Mouse (Mus musculus) spleen, adult 2 months (tissue): ENCODE measurements around the gene Spef2. TPM values are rescaled to one million over a fixed set of nuclear protein-coding genes. Genes with fewer than 3 reads are reported as not detected.

Experiments used
- DNase-seq, 2 experiments: peaks; one replicate each; pipeline versions ENCODE4 v3.0.0 to v3.0.0-alpha.2; 2012 to 2021; ENCODE audit warnings: low spot score in 2 of 2, low read depth in 1 of 2
- H3K27ac ChIP-seq: fragments of 200-500 bp; 2 replicates; pipeline ENCODE4 v1.5.1; 2012; ENCODE audit warnings: low read length, inconsistent platforms; ENCODE audit not compliant: insufficient read depth
- H3K27me3 ChIP-seq: fragments of 200-500 bp; 2 replicates; pipeline ENCODE4 v1.6.1; 2012; ENCODE audit warnings: mild to moderate bottlenecking, moderate library complexity, low read length, inconsistent platforms; ENCODE audit not compliant: control insufficient read depth, insufficient read depth
- H3K36me3 ChIP-seq: fragments of 200-500 bp; 2 replicates; pipeline ENCODE4 v1.6.1; 2012; ENCODE audit warnings: mild to moderate bottlenecking, low read length, inconsistent platforms; ENCODE audit not compliant: control insufficient read depth, insufficient read depth
- H3K4me1 ChIP-seq: fragments of 200-500 bp; 2 replicates; pipeline ENCODE4 v1.6.1; 2011; ENCODE audit warnings: inconsistent platforms; ENCODE audit not compliant: control insufficient read depth, insufficient read depth, insufficient read length
- H3K4me3 ChIP-seq: fragments of 200-500 bp; 2 replicates; pipeline ENCODE4 v1.5.1; 2011; ENCODE audit warnings: mild to moderate bottlenecking, inconsistent platforms; ENCODE audit not compliant: insufficient read depth, insufficient read length; ENCODE audit errors: extremely low read depth
- CTCF ChIP-seq: fragments of 200-500 bp; IDR thresholded peaks from 2 replicates; pipeline ENCODE4 v1.5.1; 2011; ENCODE audit warnings: mild to moderate bottlenecking, inconsistent platforms; ENCODE audit not compliant: insufficient read depth, insufficient read length, insufficient replicate concordance; ENCODE audit errors: extremely low read depth
- POLR2A ChIP-seq: fragments of 200-500 bp; IDR thresholded peaks from 2 replicates; pipeline ENCODE4 v1.6.1; 2011; ENCODE audit warnings: low read depth, low read length, inconsistent platforms
- WGBS: fragments of 180-500 bp; shearing (Covaris S2); methylation state at CpG from one replicate; pipeline ENCODE4 v1.1.7; 2018; 5-methylcytosine and 5-hydroxymethylcytosine counted together
- polyA plus RNA-seq: library from polyadenylated mRNA; depleted of rRNA; stranded (reverse); fragments of >200 nt; gene quantifications from 2 replicates; pipeline ENCODE4 v1.2.3, GENCODE M21; 2012; rRNA removed

Gene Spef2
- polyA plus RNA-seq, 1 experiment, result 0.05 TPM

DNA sequence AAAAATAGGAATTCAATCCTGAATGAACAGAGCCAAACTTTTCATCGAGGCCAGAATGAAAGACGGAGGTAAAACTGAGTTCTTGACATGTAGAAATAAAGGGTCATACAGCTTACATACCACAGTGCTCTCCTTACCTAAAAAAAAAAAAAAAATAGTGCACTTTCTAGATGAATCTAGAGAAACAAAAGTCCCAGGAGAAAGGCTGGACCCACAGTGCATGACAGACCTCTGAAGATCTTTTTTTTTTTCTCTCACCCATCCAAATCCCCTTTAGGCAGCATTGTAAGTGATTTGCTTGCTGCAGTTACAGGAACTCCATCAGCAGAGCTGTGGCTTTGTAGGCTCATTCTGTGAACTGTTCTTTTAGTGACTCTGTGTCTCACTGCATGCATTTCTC lies 199.7 kb downstream of the Spef2 start:
- WGBS, result 67% methylated on average over 2 of the region's 2 CpGs
- TF ChIP-seq POLR2A (no peak), CTCF (no peak)
- Histone ChIP-seq H3K36me3 (no peaks in the 10 kb centered on the region), H3K4me1 (0 out of 2 replicates have a peak, but pooled peaks cover 2% of the 10 kb centered on the region), H3K27ac (no peak overlapping the region), H3K4me3 (no peak overlapping the region), H3K27me3 (no peaks in the 10 kb centered on the region)
- no peak for DNase-seq

DNA sequence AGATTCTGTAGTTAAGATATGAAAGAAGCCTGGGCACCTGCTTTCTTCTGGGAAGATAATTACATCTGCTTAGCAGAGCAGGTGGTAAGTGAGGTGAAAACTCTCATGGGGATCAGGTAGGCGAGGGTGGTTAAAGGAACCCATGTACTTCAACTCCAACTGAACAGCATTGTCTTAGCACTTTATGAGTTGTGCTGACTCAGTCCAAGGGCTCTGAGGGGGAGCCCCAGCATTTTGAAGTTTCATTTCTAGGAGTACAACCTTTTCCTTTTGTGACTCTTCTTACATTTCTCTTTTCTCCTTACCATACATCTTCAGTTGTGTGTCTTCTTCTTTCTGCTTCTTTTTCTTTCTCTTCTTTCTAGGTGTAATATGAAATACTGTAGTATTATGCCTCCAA lies 213.5 kb downstream of the Spef2 start:
- Histone ChIP-seq H3K4me1 (no peaks in the 10 kb centered on the region; the same call in 1 of the 2 replicates), H3K4me3 (no peak overlapping the region), H3K27ac (no peak overlapping the region), H3K36me3 (no peaks in the 10 kb centered on the region), H3K27me3 (no peaks in the 10 kb centered on the region)
- WGBS, result 36% methylated on average over 1 of the region's 1 CpGs
- TF ChIP-seq CTCF, result no peak
- no peak for TF ChIP-seq POLR2A
- no peak for DNase-seq

DNA sequence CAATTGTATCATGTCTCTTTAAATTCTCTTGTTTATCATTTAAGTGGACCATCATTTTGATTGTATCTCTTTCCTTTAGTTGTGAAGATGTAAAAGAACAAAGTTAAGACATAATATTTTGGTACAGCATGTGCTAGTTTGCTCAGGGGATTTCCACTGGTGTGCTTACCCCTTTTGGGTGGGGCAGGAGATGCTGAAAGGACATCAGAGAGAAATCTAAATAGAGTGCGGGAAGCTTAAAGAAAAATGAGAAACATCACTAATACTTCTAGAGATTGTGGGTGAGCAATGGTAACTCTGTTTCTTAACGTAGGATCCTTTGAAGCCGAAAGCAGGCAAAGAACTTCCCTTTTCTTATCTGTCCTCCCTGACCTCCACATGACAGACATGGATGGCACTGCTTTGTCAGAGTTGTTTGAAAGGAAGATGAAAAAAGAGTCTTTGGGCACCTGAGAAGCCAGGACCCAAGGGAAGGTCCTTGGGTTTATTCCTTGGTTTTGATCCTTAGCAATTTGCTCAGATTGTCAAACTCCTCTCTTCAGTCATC lies 215.2 kb downstream of the Spef2 start:
- no peaks in the 10 kb centered on the region for H3K27me3 ChIP-seq
- no peaks in the 10 kb centered on the region; the same call in 1 of the 2 replicates for H3K4me1 ChIP-seq
- peak in 1 of 2 experiments; percentile 22 for DNase-seq
- peak overlapping the region; percentile 22; the same call in 1 of the 2 replicates for H3K27ac ChIP-seq
- no peak overlapping the region for H3K4me3 ChIP-seq
- WGBS, result 17% methylated on average over 3 of the region's 3 CpGs
- no peaks in the 10 kb centered on the region for H3K36me3 ChIP-seq
- TF ChIP-seq CTCF (no peak), POLR2A (no peak)

- TF ChIP-seq POLR2A, result no peak
- TF ChIP-seq CTCF, result no peak
- 56% methylated on average over 4 of the region's 4 CpGs for WGBS
- peak within 1 kb of the TSS; percentile 39 for H3K4me3 ChIP-seq
Observed at GRCm38 (mm10) chr15:9530076-9530475, 218.6 kb downstream of the Spef2 start, which contains the start of gene Il7r. Gene Il7r, minus strand, starts transcription at chr15:9530176.

GRCm38 (mm10) chr15:9529646-9530045 lies 219.0 kb downstream of the Spef2 start:
- DNase-seq, result peak; percentile 29 to 36
- TF ChIP-seq POLR2A (peak; percentile 14; the same call in 1 of the 2 replicates), CTCF (no peak)
- peaks cover 5% of the 10 kb centered on the region for H3K4me1 ChIP-seq
- H3K4me3 ChIP-seq, result peak overlapping the region; percentile 15
- H3K36me3 ChIP-seq, result no peaks in the 10 kb centered on the region
- 9% methylated on average over 3 of the region's 3 CpGs for WGBS
- H3K27me3 ChIP-seq, result no peaks in the 10 kb centered on the region
- H3K27ac ChIP-seq, result peak overlapping the region; percentile 60; the same call in 1 of the 2 replicates

More at GRCm38 (mm10) chr15:9530076-9530475, 218.6 kb downstream of the Spef2 start, which contains the start of gene Il7r:
- no peaks in the 10 kb centered on the region for H3K27me3 ChIP-seq
- no peaks in the 10 kb centered on the region for H3K36me3 ChIP-seq
- H3K27ac ChIP-seq, result peak within 1 kb of the TSS; percentile 60; the same call in 1 of the 2 replicates
- H3K4me1 ChIP-seq, result peaks cover 5% of the 10 kb centered on the region
- DNase-seq, result no peak

Other genes starting within 250 kb of the Spef2 start
- gene Il7r, start 218.7 kb downstream of the Spef2 start, polyA plus RNA-seq, result 7.5 and 9.6 TPM in 2 replicates